Mouse (Mus musculus) heart, embryonic 13.5 days (tissue): ENCODE measurements around the gene Rras2. TPM values are rescaled to one million over a fixed set of nuclear protein-coding genes. Genes with fewer than 3 reads are reported as not detected.

Experiments
- polyA plus RNA-seq: library from polyadenylated mRNA; unstranded; fragments of >200 nt; fragmentation: Nextera tagmentation; extraction: Ambion mirVana; gene quantifications from 2 replicates; pipeline ENCODE4 v1.2.1, GENCODE M21; 2015

The Rras2 gene
- polyA plus RNA-seq, 1 experiment from 2014 or later = 47.2 TPM

Other genes with a start within 250 kb of the Rras2 start
- 79.0 and 80.6 TPM in 2 replicates for gene Copb1, start 136.9 kb upstream of the Rras2 start, polyA plus RNA-seq
- gene Psma1, start 158.3 kb upstream of the Rras2 start, polyA plus RNA-seq = 327 and 356 TPM in 2 replicates